Mouse (Mus musculus): ENCODE measurements around the gene Ehbp1l1. TPM values are rescaled to one million over a fixed set of nuclear protein-coding genes. Genes with fewer than 3 reads are reported as not detected.
A peak's percentile ranks its signal among the peaks of the same experiment; 100 is the strongest.
"Not testable (repeated sequence)": the region's sequence is repeated elsewhere in the genome, so short reads cannot be mapped to it uniquely, and the experiment has no call there.

The Ehbp1l1 gene
- polyA plus RNA-seq, 1 experiment from 2014 or later, result 39.7 TPM

- in situ Hi-C loops (cut with MboI; ENCODE audit: low pct_unique_long_range_greater_than_20kb), result no loop called here
- DNase-seq (ENCODE audit: low read depth, low spot score), result no peak
- POLR2A ChIA-PET, result interaction anchor here (0.6 kb wide), 2 partner anchors 79 to 94 kb away, joined by 3 read pairs; partner anchors contain the start of gene Scyl1
- CTCF ChIA-PET, result interaction anchor here (0.5 to 1.0 kb wide), 2 partner anchors 34 to 168 kb away, joined by 3 read pairs; partner anchors contain the start of gene Ehbp1l1
- ATAC-seq, result no peak
- TF ChIP-seq CTCF (IDR thresholded peaks at IDR 0.05), result no peak
- no peaks in the 10 kb centered on the region for H3K27me3 ChIP-seq
Measured at GRCm38 (mm10) chr19:5692086-5692912, 33.8 kb downstream of the Ehbp1l1 start.

GRCm38 (mm10) chr19:5691601-5692000 is 34.5 kb downstream of the Ehbp1l1 start:
- in situ Hi-C loops (cut with MboI; ENCODE audit: low pct_unique_long_range_greater_than_20kb), result no loop called here
- no peak for TF ChIP-seq CTCF (IDR thresholded peaks at IDR 0.05)
- DNase-seq (ENCODE audit: low read depth, low spot score) (no peak), ATAC-seq (no peak)
- ChIA-PET CTCF (interaction anchor here (1.1 to 2.5 kb wide), 5 partner anchors 8 to 95 kb away, joined by 3 to 10 read pairs (median 6); no protein-coding TSS in a partner anchor), POLR2A (interaction anchor here (0.6 to 2.5 kb wide), 5 partner anchors 9 to 157 kb away, joined by 3 to 6 read pairs (median 3); partner anchors contain the start of gene Ehbp1l1)
- H3K27me3 ChIP-seq, result no peaks in the 10 kb centered on the region

- in situ Hi-C loops (cut with MboI; ENCODE audit: low pct_unique_long_range_greater_than_20kb), result no loop called here
- no peak for TF ChIP-seq CTCF (IDR thresholded peaks at IDR 0.05)
- ATAC-seq, result no peak
- POLR2A ChIA-PET, result interaction anchor here (1.4 to 2.5 kb wide), 4 partner anchors 10 to 158 kb away, joined by 3 to 6 read pairs (median 4); no protein-coding TSS in a partner anchor
- no peaks in the 10 kb centered on the region for H3K27me3 ChIP-seq
- no peak for DNase-seq (ENCODE audit: low read depth, low spot score)
- CTCF ChIA-PET, result interaction anchor here (1.1 to 2.5 kb wide), 5 partner anchors 10 to 97 kb away, joined by 3 to 10 read pairs (median 6); no protein-coding TSS in a partner anchor
Measured at GRCm38 (mm10) chr19:5690343-5690735, 35.8 kb downstream of the Ehbp1l1 start.

GRCm38 (mm10) chr19:5689565-5690342 is 36.4 kb downstream of the Ehbp1l1 start:
- ATAC-seq (peak; percentile 44), DNase-seq (ENCODE audit: low read depth, low spot score) (peak; percentile 42)
- ChIA-PET POLR2A (interaction anchor here (0.7 to 2.5 kb wide), 9 partner anchors 8 to 498 kb away, joined by 3 to 6 read pairs (median 3); partner anchors contain the start of gene Sipa1), CTCF (interaction anchor here (1.6 to 2.5 kb wide), 5 partner anchors 21 to 122 kb away, joined by 6 to 10 read pairs (median 6); partner anchors contain the start of gene Ap5b1)
- in situ Hi-C loops (cut with MboI; ENCODE audit: low pct_unique_long_range_greater_than_20kb), result no loop called here
- no peak for TF ChIP-seq CTCF (IDR thresholded peaks at IDR 0.05)
- no peaks in the 10 kb centered on the region for H3K27me3 ChIP-seq

- ChIA-PET POLR2A (interaction anchor here (0.7 to 1.8 kb wide), 11 partner anchors 9 to 498 kb away, joined by 3 to 5 read pairs (median 3); partner anchors contain the start of genes Rela and Sipa1), CTCF (interaction anchor here (0.9 to 2.5 kb wide), 4 partner anchors 22 to 121 kb away, joined by 3 to 10 read pairs (median 6); partner anchors contain the start of gene Ap5b1)
- TF ChIP-seq CTCF (IDR thresholded peaks at IDR 0.05), result no peak
- ATAC-seq, result no peak
- in situ Hi-C loops (cut with MboI; ENCODE audit: low pct_unique_long_range_greater_than_20kb), result no loop called here
- no peaks in the 10 kb centered on the region for H3K27me3 ChIP-seq
- peak; percentile 12 for DNase-seq (ENCODE audit: low read depth, low spot score)
Measured at GRCm38 (mm10) chr19:5689088-5689428, 37.1 kb downstream of the Ehbp1l1 start.

GRCm38 (mm10) chr19:5688200-5689087 is 37.7 kb downstream of the Ehbp1l1 start, which contains the start of the genes Map3k11 and Pcnx3:
TSS of gene Map3k11 (plus strand) at chr19:5688742.
TSS of gene Pcnx3 (minus strand) at chr19:5688908.
- CTCF ChIA-PET, result interaction anchor here (0.9 to 1.8 kb wide), 3 partner anchors 61 to 120 kb away, joined by 3 to 6 read pairs (median 6); partner anchors contain the start of gene Ap5b1
- H3K27me3 ChIP-seq, result no peaks in the 10 kb centered on the region
- POLR2A ChIA-PET, result interaction anchor here (0.7 to 1.3 kb wide), 5 partner anchors 16 to 499 kb away, joined by 3 read pairs; partner anchors contain the start of gene Rela
- TF ChIP-seq CTCF (IDR thresholded peaks at IDR 0.05), result no peak
- in situ Hi-C loops (cut with MboI; ENCODE audit: low pct_unique_long_range_greater_than_20kb), result no loop called here
- ATAC-seq (peak; percentile 54), DNase-seq (ENCODE audit: low read depth, low spot score) (peak; percentile 97)

GRCm38 (mm10) chr19:5687738-5688137 is 38.4 kb downstream of the Ehbp1l1 start:
- ATAC-seq (no peak), DNase-seq (ENCODE audit: low read depth, low spot score) (no peak)
- no peaks in the 10 kb centered on the region for H3K27me3 ChIP-seq
- ChIA-PET CTCF (no interaction called here), POLR2A (no interaction called here)
- TF ChIP-seq CTCF (IDR thresholded peaks at IDR 0.05), result no peak
- in situ Hi-C loops (cut with MboI; ENCODE audit: low pct_unique_long_range_greater_than_20kb), result no loop called here

- CTCF ChIA-PET, result interaction anchor here (0.7 kb wide), 2 partner anchors 8 to 16 kb away, joined by 3 read pairs; no protein-coding TSS in a partner anchor
- H3K27me3 ChIP-seq; DNase-seq (ENCODE audit: low read depth, low spot score); in situ Hi-C loops (cut with MboI; ENCODE audit: low pct_unique_long_range_greater_than_20kb); POLR2A ChIA-PET; ATAC-seq: not testable (repeated sequence)
Measured at GRCm38 (mm10) chr19:5686954-5687353, 39.2 kb downstream of the Ehbp1l1 start.

- in situ Hi-C loops (cut with MboI; ENCODE audit: low pct_unique_long_range_greater_than_20kb), result no loop called here
- no peak for TF ChIP-seq CTCF (IDR thresholded peaks at IDR 0.05)
- ATAC-seq, result no peak
Measured at GRCm38 (mm10) chr19:5686437-5686836, 39.7 kb downstream of the Ehbp1l1 start.

More at GRCm38 (mm10) chr19:5686437-5686836, 39.7 kb downstream of the Ehbp1l1 start:
- POLR2A ChIA-PET, result no interaction called here
- H3K27me3 ChIP-seq, result no peaks in the 10 kb centered on the region
- no peak for DNase-seq (ENCODE audit: low read depth, low spot score)
- CTCF ChIA-PET, result no interaction called here
